Mouse (Mus musculus) kidney, adult 2 months (tissue): Measurements from ENCODE around the gene Calm2. TPM values are rescaled to one million over a fixed set of nuclear protein-coding genes. Genes with fewer than 3 reads are reported as not detected.

ENCODE experiments used
- DNase-seq: peaks from one replicate; pipeline ENCODE4 v3.0.0; 2021
- H3K27ac ChIP-seq: fragments of 200-500 bp; 2 replicates; pipeline ENCODE4 v1.5.1; 2012; ENCODE audit warnings: low read depth, low read length, control low read depth, inconsistent platforms; ENCODE audit not compliant: insufficient read depth
- H3K27me3 ChIP-seq: fragments of 200-500 bp; replicated peaks from 2 replicates; pipeline ENCODE4 v1.6.1; 2012; ENCODE audit warnings: mild to moderate bottlenecking, moderate library complexity, low read length, inconsistent platforms; ENCODE audit not compliant: control insufficient read depth, insufficient read depth
- H3K36me3 ChIP-seq: fragments of 200-500 bp; 2 replicates; pipeline ENCODE4 v1.6.1; 2012; ENCODE audit warnings: mild to moderate bottlenecking, moderate library complexity, low read length, inconsistent platforms; ENCODE audit not compliant: control insufficient read depth, insufficient read depth
- H3K4me1 ChIP-seq: fragments of 200-500 bp; 2 replicates; pipeline ENCODE4 v1.6.1; 2011; ENCODE audit warnings: low read length; ENCODE audit not compliant: control insufficient read depth, insufficient read depth
- H3K4me3 ChIP-seq: fragments of 200-500 bp; 2 replicates; pipeline ENCODE4 v1.5.1; 2011; ENCODE audit warnings: mild to moderate bottlenecking, low read depth, low read length, control low read depth; ENCODE audit not compliant: insufficient read depth
- CTCF ChIP-seq: fragments of 200-500 bp; conservative IDR thresholded peaks from 2 replicates; pipeline ENCODE4 v1.5.1; 2011; ENCODE audit warnings: low read depth, mild to moderate bottlenecking, control low read depth, low read length, moderate library complexity, mixed read lengths; ENCODE audit not compliant: insufficient read depth, insufficient read length
- POLR2A ChIP-seq: fragments of 200-500 bp; IDR thresholded peaks from one replicate; pipeline ENCODE4 v1.6.1; 2011; ENCODE audit warnings: low read depth, low read length, control low read depth
- WGBS: fragments of 180-500 bp; shearing (Covaris S2); methylation state at CpG from one replicate; pipeline ENCODE4 v1.1.7; 2018; 5-methylcytosine and 5-hydroxymethylcytosine counted together
- polyA plus RNA-seq: library from polyadenylated mRNA; depleted of rRNA; stranded (reverse); fragments of >200 nt; gene quantifications from 2 replicates; pipeline ENCODE4 v1.2.3, GENCODE M21; 2012

The Calm2 gene
- polyA plus RNA-seq, 1 experiment: 78.8 TPM

DNA sequence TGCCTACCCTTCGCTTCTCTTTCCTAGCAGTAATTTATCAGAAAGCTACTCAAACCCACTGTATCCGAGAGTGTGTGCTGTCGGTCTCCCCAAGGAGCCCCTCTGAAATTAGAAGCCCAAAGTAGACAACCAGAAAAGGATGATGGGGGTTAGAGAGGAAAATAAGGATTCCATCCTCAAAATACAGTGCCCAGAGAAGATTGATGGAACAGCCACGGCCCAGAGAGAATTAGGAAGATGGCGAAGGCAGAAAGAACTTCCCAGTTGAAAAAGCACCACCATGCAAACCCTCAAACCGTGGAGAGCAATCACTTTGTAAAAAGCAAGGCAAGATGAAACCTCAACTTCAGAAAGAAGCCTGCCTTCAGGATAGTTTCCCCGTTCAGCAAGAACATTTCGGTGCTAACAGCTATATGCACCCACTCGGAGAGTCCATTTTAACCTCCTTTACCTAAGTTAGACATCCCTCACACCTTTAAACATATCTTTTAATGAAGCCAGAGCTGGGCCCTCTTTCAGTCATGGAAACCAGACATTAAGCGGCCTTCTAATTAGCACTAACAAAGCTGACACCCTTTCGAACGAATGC, 971 bp upstream of the Calm2 start:
- Histone ChIP-seq H3K4me3 (peak overlapping the region; percentile 70), H3K4me1 (peaks cover 12% of the 10 kb centered on the region), H3K27me3 (no peaks in the 10 kb centered on the region), H3K36me3 (no peaks in the 10 kb centered on the region), H3K27ac (no peak overlapping the region)
- DNase-seq: no peak
- 69% methylated on average over 12 of the region's 12 CpGs for WGBS
- TF ChIP-seq POLR2A (no peak), CTCF (no peak)

DNA sequence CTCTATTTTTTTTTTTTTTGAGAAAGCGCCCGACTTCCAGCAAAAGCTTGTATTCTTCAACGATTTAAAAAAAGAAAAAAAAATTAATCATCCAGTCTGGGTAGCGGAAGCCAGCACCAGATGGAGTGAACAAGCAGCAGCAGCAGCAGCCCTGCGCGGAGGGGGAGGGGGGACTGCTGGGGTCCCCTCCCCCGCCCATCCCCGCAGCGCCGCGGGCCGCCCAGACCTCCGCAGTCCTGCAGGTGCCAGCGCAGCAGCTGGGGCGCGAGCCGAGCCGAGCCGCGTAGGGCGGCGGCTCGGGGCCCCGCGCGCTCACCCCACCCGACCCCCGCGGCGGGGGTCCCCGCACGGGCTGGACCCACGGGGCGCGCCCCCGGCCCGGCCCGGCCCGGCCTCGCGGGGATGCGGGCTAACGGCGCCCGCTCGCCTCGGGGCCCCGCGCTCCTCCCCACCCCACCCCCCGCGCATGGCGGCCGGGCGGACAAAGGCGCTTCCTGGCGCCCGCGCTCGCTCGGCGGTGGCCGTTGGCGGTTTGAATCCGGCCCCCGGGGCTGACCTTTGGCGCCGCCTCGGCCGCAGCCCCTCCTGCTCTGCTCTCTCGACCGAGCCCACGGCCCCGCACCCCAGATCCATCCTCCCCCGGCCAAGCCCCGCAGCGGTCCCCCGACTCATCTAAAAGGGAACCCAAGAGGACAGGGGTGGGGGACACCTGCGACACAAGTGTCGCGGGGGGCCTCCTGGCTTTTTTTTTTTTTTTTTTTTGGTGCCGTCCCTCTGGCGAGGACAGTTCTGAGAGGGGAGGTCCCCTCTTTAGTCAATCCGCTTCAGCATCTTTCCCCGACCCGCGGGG, 593 bp downstream of the Calm2 start:
- Histone ChIP-seq H3K27ac (peak overlapping the region; percentile 60; the same call in 1 of the 2 replicates), H3K36me3 (no peaks in the 10 kb centered on the region), H3K27me3 (no peaks in the 10 kb centered on the region), H3K4me3 (peak overlapping the region; percentile 88), H3K4me1 (peaks cover 20% of the 10 kb centered on the region)
- TF ChIP-seq POLR2A (no peak), CTCF (no peak)
- peak; percentile 65 for DNase-seq
- 1% methylated on average over 58 of the region's 86 CpGs for WGBS

DNA sequence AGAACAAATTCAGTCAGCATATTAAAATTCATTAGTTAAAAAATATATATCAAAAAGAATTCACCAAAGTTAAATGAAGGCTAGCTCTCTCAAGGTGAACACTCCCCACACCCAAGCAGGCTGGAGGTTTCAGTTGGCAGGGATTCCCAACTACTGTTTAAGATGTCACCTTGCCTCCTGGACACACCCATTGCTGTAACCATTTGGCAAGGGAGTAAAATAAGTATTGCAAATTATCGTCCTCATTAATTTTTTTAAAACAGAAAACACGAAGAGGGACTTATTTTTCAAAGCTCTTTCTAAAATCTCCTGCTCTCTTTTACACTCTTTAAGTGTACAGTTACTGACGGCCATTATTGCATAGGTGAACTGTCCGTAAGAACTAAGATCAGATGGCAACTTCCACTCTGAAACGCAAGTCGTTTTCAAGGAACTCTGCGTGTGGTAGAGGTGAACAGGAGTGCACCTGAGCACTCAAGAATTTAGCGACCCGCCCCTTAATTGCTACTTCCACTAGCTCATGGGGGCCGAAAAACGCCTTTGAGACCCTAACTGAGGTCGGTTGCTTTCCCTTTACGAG, 1.3 kb downstream of the Calm2 start:
- peak; percentile 48 for DNase-seq
- H3K27me3 ChIP-seq: no peaks in the 10 kb centered on the region
- H3K4me1 ChIP-seq: peaks cover 20% of the 10 kb centered on the region
- peak overlapping the region; percentile 60; the same call in 1 of the 2 replicates for H3K27ac ChIP-seq
- no peaks in the 10 kb centered on the region for H3K36me3 ChIP-seq
- TF ChIP-seq POLR2A: no peak
- no peak for TF ChIP-seq CTCF
- H3K4me3 ChIP-seq: peak overlapping the region; percentile 88
- 1% methylated on average over 13 of the region's 13 CpGs for WGBS

DNA sequence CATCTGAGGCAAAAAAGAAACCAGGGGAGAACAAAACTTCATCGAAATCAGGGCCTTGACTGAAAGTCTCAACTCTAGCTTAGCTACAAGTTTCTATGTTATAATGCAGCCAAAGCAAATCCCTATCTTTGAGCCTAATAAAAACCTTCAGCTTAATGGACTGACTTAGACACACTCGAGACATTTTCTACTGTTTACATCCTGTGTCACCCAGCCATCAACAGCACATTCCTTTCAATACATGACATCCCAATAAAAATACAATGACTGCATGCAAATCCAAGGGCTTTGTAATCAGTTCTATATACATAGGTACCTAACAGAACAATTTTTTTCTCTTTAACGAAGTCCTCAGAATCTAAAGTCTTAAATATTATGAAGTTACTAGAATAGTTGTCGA, 2.0 kb downstream of the Calm2 start:
- no peak overlapping the region for H3K27ac ChIP-seq
- 29% methylated on average over 4 of the region's 4 CpGs for WGBS
- no peaks in the 10 kb centered on the region for H3K27me3 ChIP-seq
- H3K4me3 ChIP-seq: no peak overlapping the region
- DNase-seq: no peak
- H3K4me1 ChIP-seq: peaks cover 20% of the 10 kb centered on the region
- TF ChIP-seq POLR2A (no peak), CTCF (no peak)
- no peaks in the 10 kb centered on the region for H3K36me3 ChIP-seq

DNA sequence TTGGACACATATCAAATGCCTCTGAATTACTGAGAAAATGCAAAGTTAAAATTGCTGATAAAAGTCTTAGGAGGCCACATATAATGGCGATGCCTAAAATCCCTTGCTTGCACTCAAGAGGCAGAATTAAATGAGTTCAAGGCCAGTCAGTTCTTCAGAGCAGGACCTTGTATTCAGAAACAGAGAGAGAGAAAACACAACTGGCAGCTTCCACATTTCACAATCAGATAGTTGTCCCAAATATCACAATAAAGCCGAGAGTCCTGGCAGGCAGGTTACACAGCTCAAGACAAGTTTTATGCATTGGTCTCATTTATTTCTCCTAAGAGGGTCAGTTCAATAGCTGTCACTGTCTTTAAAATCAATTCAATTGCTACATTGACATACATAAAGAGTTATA, 5.2 kb downstream of the Calm2 start:
- 28% methylated on average over 2 of the region's 2 CpGs for WGBS
- no peaks in the 10 kb centered on the region for H3K27me3 ChIP-seq
- no peak for TF ChIP-seq POLR2A
- no peak for TF ChIP-seq CTCF
- no peaks in the 10 kb centered on the region for H3K36me3 ChIP-seq
- DNase-seq: no peak
- no peak overlapping the region for H3K4me3 ChIP-seq
- H3K27ac ChIP-seq: no peak overlapping the region
- peaks cover 23% of the 10 kb centered on the region for H3K4me1 ChIP-seq

DNA sequence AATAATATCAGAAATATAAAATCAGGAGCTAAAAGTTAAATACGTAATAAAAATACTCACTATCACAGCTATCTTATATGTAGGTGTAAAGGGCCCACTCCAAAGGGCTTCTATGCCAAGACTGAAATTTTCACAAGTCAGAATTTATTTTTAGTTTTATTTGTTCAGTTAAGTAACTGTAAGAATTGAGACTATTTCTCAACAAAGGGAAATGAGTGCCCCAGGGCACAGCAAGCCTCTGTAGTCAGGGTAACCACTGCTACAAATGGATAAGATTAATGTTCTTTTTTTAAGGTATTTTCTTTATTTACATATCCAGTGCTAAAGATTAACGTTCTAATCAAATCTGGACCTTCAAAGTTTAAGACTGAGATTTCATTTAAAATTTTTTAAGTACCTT, 7.3 kb downstream of the Calm2 start:
- H3K27me3 ChIP-seq: no peaks in the 10 kb centered on the region
- 74% methylated on average over 2 of the region's 2 CpGs for WGBS
- H3K36me3 ChIP-seq: peaks cover 7% of the 10 kb centered on the region
- DNase-seq: no peak
- peaks cover 19% of the 10 kb centered on the region for H3K4me1 ChIP-seq
- H3K4me3 ChIP-seq: no peak overlapping the region
- TF ChIP-seq POLR2A (no peak), CTCF (no peak)
- H3K27ac ChIP-seq: no peak overlapping the region

DNA sequence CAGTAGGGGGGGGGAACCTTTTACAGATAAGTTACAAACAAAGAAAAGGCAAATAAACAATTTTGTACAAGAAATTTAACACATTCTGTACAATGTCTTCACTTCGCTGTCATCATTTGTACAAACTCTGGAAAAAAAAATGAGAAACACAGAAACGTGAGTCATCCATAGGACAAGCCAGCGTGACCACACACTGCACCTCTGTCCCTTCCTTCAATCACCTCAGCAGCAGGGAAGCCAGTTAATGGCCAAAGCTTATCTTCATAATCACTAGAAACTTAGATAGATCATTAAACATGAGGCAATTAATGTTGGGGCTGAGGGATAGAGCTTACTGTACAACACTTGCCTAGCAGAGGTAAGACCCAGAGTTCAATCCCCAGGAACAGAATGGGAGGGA, 12.8 kb downstream of the Calm2 start:
- Histone ChIP-seq H3K27ac (no peak overlapping the region), H3K27me3 (no peaks in the 10 kb centered on the region), H3K4me1 (peaks cover 4% of the 10 kb centered on the region; the same call in 1 of the 2 replicates), H3K4me3 (no peak overlapping the region), H3K36me3 (peaks cover 9% of the 10 kb centered on the region)
- TF ChIP-seq POLR2A: no peak
- TF ChIP-seq CTCF: no peak
- no peak for DNase-seq
- WGBS: 89% methylated on average over 3 of the region's 3 CpGs
